Mouse (Mus musculus) hindbrain, embryonic 14.5 days (tissue): ENCODE results near the gene Uba52. TPM values are rescaled to one million over a fixed set of nuclear protein-coding genes. Genes with fewer than 3 reads are reported as not detected.

ENCODE experiments used
- ATAC-seq: fragments of 200-750 bp; cut with Nextera tagmentation; 2 replicates; pipeline ENCODE4 v1.8.0; 2017; ENCODE audit warnings: moderate number of reproducible peaks, mild to moderate bottlenecking, moderate TSS enrichment, moderate library complexity; ENCODE audit not compliant: low FRiP score
- DNase-seq: peaks from one replicate; pipeline ENCODE4 v3.0.0-alpha.2; 2015; ENCODE audit warnings: low spot score
- H3K27ac ChIP-seq: fragments of 300-500 bp; sonication (generic); 2 replicates; pipeline ENCODE4 v1.5.1; 2014; ENCODE audit warnings: mild to moderate bottlenecking, moderate library complexity
- H3K27me3 ChIP-seq: fragments of 300-500 bp; sonication (generic); 2 replicates; pipeline ENCODE4 v1.6.1; 2014; ENCODE audit warnings: mild to moderate bottlenecking, low read length, mixed read lengths; ENCODE audit not compliant: control insufficient read depth, insufficient read depth
- H3K36me3 ChIP-seq: fragments of 300-500 bp; sonication (generic); replicated peaks from 2 replicates; pipeline ENCODE4 v1.6.1; 2014; ENCODE audit not compliant: control insufficient read depth, insufficient read depth
- H3K4me1 ChIP-seq: fragments of 300-500 bp; sonication (generic); replicated peaks from 2 replicates; pipeline ENCODE4 v1.6.1; 2014; ENCODE audit warnings: antibody characterized with exemption, low read length, mixed read lengths; ENCODE audit not compliant: control insufficient read depth, insufficient read depth
- H3K4me2 ChIP-seq: fragments of 300-500 bp; sonication (generic); replicated peaks from 2 replicates; pipeline ENCODE4 v1.6.1; 2014; ENCODE audit warnings: mild to moderate bottlenecking, moderate library complexity
- H3K4me3 ChIP-seq: fragments of 300-500 bp; sonication (generic); replicated peaks from 2 replicates; pipeline ENCODE4 v1.5.1; 2014; ENCODE audit warnings: mild to moderate bottlenecking, low read length
- H3K9ac ChIP-seq: fragments of 300-500 bp; sonication (generic); 2 replicates; pipeline ENCODE4 v1.6.1; 2014
- H3K9me3 ChIP-seq: fragments of 300-500 bp; sonication (generic); 2 replicates; pipeline ENCODE4 v1.6.1; 2016; ENCODE audit warnings: low read length; ENCODE audit not compliant: control insufficient read depth
- WGBS: fragments of 180-500 bp; shearing (Covaris S2); extraction: QIAGEN DNeasy Blood & Tissue Kit; methylation state at CpG from one replicate; pipeline ENCODE4 v1.1.7; 2014; 5-methylcytosine and 5-hydroxymethylcytosine counted together
- polyA plus RNA-seq: library from polyadenylated mRNA; unstranded; fragments of >200 nt; fragmentation: Nextera tagmentation; extraction: Ambion mirVana; gene quantifications from 2 replicates; pipeline ENCODE4 v1.2.1, GENCODE M21; 2014

Uba52 gene
- polyA plus RNA-seq, 1 experiment from 2014 or later, result 778 TPM

GRCm38 (mm10) chr8:70509281-70509952 is 1.2 kb downstream of the Uba52 start:
- Histone ChIP-seq H3K4me3 (peak overlapping the region; percentile 90), H3K9me3 (no peaks in the 10 kb centered on the region), H3K27me3 (no peaks in the 10 kb centered on the region), H3K4me2 (peak overlapping the region; percentile 98), H3K4me1 (peaks cover 27% of the 10 kb centered on the region), H3K9ac (peak overlapping the region; percentile 92), H3K36me3 (peaks cover 33% of the 10 kb centered on the region), H3K27ac (no peak overlapping the region)
- DNase-seq (no peak), ATAC-seq (no peak)
- WGBS, result 19% methylated on average over 25 of the region's 25 CpGs

DNA sequence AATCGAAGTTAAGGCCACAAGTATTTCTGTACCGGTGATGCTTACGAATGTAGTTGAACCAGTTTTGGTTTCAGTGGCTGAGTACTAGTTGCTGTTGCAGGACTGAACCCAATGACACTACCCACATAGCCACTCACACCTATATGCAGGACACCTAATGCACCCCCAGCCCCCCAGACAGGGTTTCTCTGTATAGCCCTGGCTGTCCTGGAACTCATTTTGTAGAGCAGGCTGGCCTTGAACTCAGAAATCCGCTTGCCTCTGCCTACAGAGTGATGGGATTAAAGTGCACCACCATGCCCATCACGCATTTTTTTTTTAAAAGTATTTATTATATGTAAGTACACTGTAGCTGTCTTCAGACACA is 3.6 kb downstream of the Uba52 start:
- H3K9me3 ChIP-seq, result no peaks in the 10 kb centered on the region
- H3K4me3 ChIP-seq, result no peak overlapping the region
- no peak for ATAC-seq
- H3K27me3 ChIP-seq, result peaks cover 23% of the 10 kb centered on the region
- DNase-seq, result no peak
- no peak overlapping the region for H3K27ac ChIP-seq
- peak overlapping the region; percentile 67; the same call in 1 of the 2 replicates for H3K9ac ChIP-seq
- H3K4me1 ChIP-seq, result peaks cover 42% of the 10 kb centered on the region
- peaks cover 34% of the 10 kb centered on the region for H3K36me3 ChIP-seq
- peak overlapping the region; percentile 83 for H3K4me2 ChIP-seq
- 67% methylated on average over 5 of the region's 5 CpGs for WGBS

- H3K36me3 ChIP-seq, result peaks cover 34% of the 10 kb centered on the region
- WGBS, result 2% methylated on average over 40 of the region's 40 CpGs
- H3K27me3 ChIP-seq, result peaks cover 28% of the 10 kb centered on the region
- peak within 1 kb of the TSS; percentile 83 for H3K4me2 ChIP-seq
- ATAC-seq, result peak; percentile 86
- DNase-seq, result peak; percentile 94
- peak within 1 kb of the TSS; percentile 67 for H3K9ac ChIP-seq
- peak within 1 kb of the TSS; percentile 46 for H3K4me3 ChIP-seq
- H3K9me3 ChIP-seq, result no peaks in the 10 kb centered on the region
- H3K27ac ChIP-seq, result peak within 1 kb of the TSS; percentile 83
- peaks cover 43% of the 10 kb centered on the region for H3K4me1 ChIP-seq
Observed at GRCm38 (mm10) chr8:70506328-70507026, 4.1 kb downstream of the Uba52 start, which contains the start of gene Rex1bd. Gene Rex1bd (minus strand): TSS chr8:70506752.

GRCm38 (mm10) chr8:70505698-70506327 is 4.8 kb downstream of the Uba52 start:
- peaks cover 41% of the 10 kb centered on the region for H3K4me1 ChIP-seq
- peaks cover 35% of the 10 kb centered on the region for H3K27me3 ChIP-seq
- peak overlapping the region; percentile 46 for H3K4me3 ChIP-seq
- H3K4me2 ChIP-seq, result peak overlapping the region; percentile 83
- DNase-seq (no peak), ATAC-seq (peak; percentile 7; the same call in 1 of the 2 replicates)
- peak overlapping the region; percentile 83 for H3K27ac ChIP-seq
- H3K9ac ChIP-seq, result peak overlapping the region; percentile 67
- no peaks in the 10 kb centered on the region for H3K9me3 ChIP-seq
- WGBS, result 33% methylated on average over 32 of the region's 32 CpGs
- H3K36me3 ChIP-seq, result peaks cover 34% of the 10 kb centered on the region

DNA sequence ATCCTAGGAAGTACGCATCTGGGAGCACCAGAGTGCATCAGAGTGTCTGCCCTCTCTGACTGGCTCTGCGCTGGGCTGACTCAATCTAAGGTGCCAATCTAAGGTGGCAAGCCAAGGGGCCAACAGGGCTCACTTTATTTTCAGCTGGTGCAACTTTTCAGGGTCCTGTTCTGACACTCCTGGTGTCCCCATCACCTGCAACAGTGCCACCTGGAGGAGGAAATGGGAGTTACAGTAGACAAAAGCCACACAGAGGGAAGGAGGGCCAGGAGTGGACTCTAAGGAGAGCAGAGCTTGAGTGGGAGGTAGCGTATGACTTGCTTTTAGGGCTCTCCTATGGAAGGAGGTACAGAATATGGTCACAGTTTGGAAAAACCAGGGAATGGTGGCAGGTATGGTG is 5.8 kb downstream of the Uba52 start:
- WGBS, result 77% methylated on average over 3 of the region's 3 CpGs
- peaks cover 45% of the 10 kb centered on the region for H3K27me3 ChIP-seq
- ATAC-seq, result no peak
- peak overlapping the region; percentile 83; the same call in 1 of the 2 replicates for H3K4me2 ChIP-seq
- H3K9ac ChIP-seq, result no peak overlapping the region
- H3K9me3 ChIP-seq, result no peaks in the 10 kb centered on the region
- H3K4me3 ChIP-seq, result no peak overlapping the region
- H3K27ac ChIP-seq, result no peak overlapping the region
- peaks cover 34% of the 10 kb centered on the region for H3K36me3 ChIP-seq
- peak; percentile 84 for DNase-seq
- peaks cover 44% of the 10 kb centered on the region for H3K4me1 ChIP-seq

- Histone ChIP-seq H3K4me3 (no peak overlapping the region), H3K4me1 (peaks cover 40% of the 10 kb centered on the region), H3K27me3 (peaks cover 50% of the 10 kb centered on the region), H3K9ac (no peak overlapping the region), H3K4me2 (no peak overlapping the region), H3K9me3 (no peaks in the 10 kb centered on the region), H3K27ac (no peak overlapping the region), H3K36me3 (peaks cover 34% of the 10 kb centered on the region)
- no peak for DNase-seq
- 42% methylated on average over 16 of the region's 16 CpGs for WGBS
- ATAC-seq, result no peak
Observed at GRCm38 (mm10) chr8:70504291-70504716, 6.3 kb downstream of the Uba52 start.

- DNase-seq, result peak; percentile 68
- Histone ChIP-seq H3K4me3 (no peak overlapping the region), H3K4me1 (peaks cover 32% of the 10 kb centered on the region), H3K27me3 (peaks cover 61% of the 10 kb centered on the region), H3K36me3 (peaks cover 24% of the 10 kb centered on the region), H3K4me2 (0 out of 2 replicates have a peak overlapping the region, but pooled peaks have one; percentile 5), H3K27ac (no peak overlapping the region), H3K9me3 (no peaks in the 10 kb centered on the region), H3K9ac (no peak overlapping the region)
- WGBS, result 13% methylated on average over 46 of the region's 46 CpGs
- no peak for ATAC-seq
Observed at GRCm38 (mm10) chr8:70503062-70503750, 7.4 kb downstream of the Uba52 start.

- Histone ChIP-seq H3K27me3 (peaks cover 68% of the 10 kb centered on the region), H3K27ac (no peak overlapping the region), H3K36me3 (peaks cover 19% of the 10 kb centered on the region), H3K9ac (no peak overlapping the region), H3K4me1 (peaks cover 32% of the 10 kb centered on the region), H3K4me2 (no peak overlapping the region), H3K4me3 (no peak overlapping the region), H3K9me3 (no peaks in the 10 kb centered on the region)
- WGBS, result 44% methylated on average over 12 of the region's 12 CpGs
- DNase-seq, result no peak
- ATAC-seq, result no peak
Observed at GRCm38 (mm10) chr8:70502540-70502939, 8.1 kb downstream of the Uba52 start.
